Mouse (Mus musculus) adrenal gland, adult 18-20 months (tissue): ENCODE measurements around the gene Mier3. TPM values are rescaled to one million over a fixed set of nuclear protein-coding genes. Genes with fewer than 3 reads are reported as not detected.

Source experiments
- total RNA-seq, 2 experiments: library from RNA; stranded (reverse); gene quantifications; 1 replicate in 1 of 2; 2 replicates in 1 of 2; pipeline ENCODE4 v1.2.3; 2021

Mier3 gene
- total RNA-seq, 2 experiments from 2014 or later = 24.7 to 46.0 TPM

Other genes with a start within 250 kb of the Mier3 start
- 10 to 100 TPM; 93.7 to 98.4 TPM for gene Gpbp1, start 190.9 kb upstream of the Mier3 start, total RNA-seq
- not detected for gene Gm49496, start 131.0 kb upstream of the Mier3 start, total RNA-seq
- not detected for gene Gm10198, start 88.2 kb upstream of the Mier3 start, total RNA-seq
- 10 to 100 TPM; 38.2 to 42.7 TPM for gene Map3k1, start 128.0 kb downstream of the Mier3 start, total RNA-seq